Mouse (Mus musculus): ENCODE results near the gene Cmtm8. TPM values are rescaled to one million over a fixed set of nuclear protein-coding genes. Genes with fewer than 3 reads are reported as not detected.

Cmtm8 gene
- total RNA-seq, 1 experiment = 1.8 TPM

GRCm38 (mm10) chr9:114752863-114753484 lies 91.0 kb downstream of the Cmtm8 start:
- H3K9me3 ChIP-seq (ENCODE audit: control insufficient read depth, insufficient read depth, low read depth, low read length) = no peaks in the 10 kb centered on the region
- H3K27ac ChIP-seq (ENCODE audit: insufficient read depth, low read depth, low read length, poor library complexity, severe bottlenecking) = no peak overlapping the region

GRCm38 (mm10) chr9:114752311-114752710 lies 91.6 kb downstream of the Cmtm8 start:
- peaks cover 11% of the 10 kb centered on the region; the same call in 1 of the 2 replicates for H3K36me3 ChIP-seq (ENCODE audit: control insufficient read depth, insufficient read depth, low read length, poor library complexity, severe bottlenecking)
- TF ChIP-seq ZC3H11A (IDR thresholded peaks at IDR 0.05; ENCODE audit: borderline replicate concordance, low read depth, low read length) (no peak), HCFC1 (IDR thresholded peaks at IDR 0.05; ENCODE audit: borderline replicate concordance, insufficient read depth, low read length) (no peak), MAFK (IDR thresholded peaks at IDR 0.05; ENCODE audit: insufficient read depth, low read depth, low read length) (no peak)
- H3K27ac ChIP-seq (ENCODE audit: insufficient read depth, low read depth, low read length, poor library complexity, severe bottlenecking) = no peak overlapping the region
- H3K9ac ChIP-seq (ENCODE audit: insufficient read depth, low read depth, low read length, poor library complexity, severe bottlenecking) = no peak overlapping the region
- H3K4me3 ChIP-seq (ENCODE audit: insufficient read depth in 1 of 2, low read depth in 1 of 2, low read length in 2 of 2, poor library complexity in 1 of 2, severe bottlenecking in 1 of 2) = no peak overlapping the region
- DNase-seq (ENCODE audit: low read depth, low spot score) = no peak
- no peaks in the 10 kb centered on the region; a peak in 2 of 4 replicates for H3K4me1 ChIP-seq (ENCODE audit: control insufficient read depth in 2 of 2, insufficient read depth in 2 of 2, low read length in 2 of 2, poor library complexity in 1 of 2)
- H3K9me3 ChIP-seq (ENCODE audit: control insufficient read depth, insufficient read depth, low read depth, low read length) = no peaks in the 10 kb centered on the region
- in situ Hi-C loops (cut with MboI; ENCODE audit: low sequenced_read_pairs in 2 of 2, unreplicated experiment in 2 of 2) = no loop called here

More at GRCm38 (mm10) chr9:114752863-114753484, 91.0 kb downstream of the Cmtm8 start:
- TF ChIP-seq CHD2 (IDR thresholded peaks at IDR 0.05; ENCODE audit: low read depth, low read length) (no peak), MAFK (IDR thresholded peaks at IDR 0.05; ENCODE audit: insufficient read depth, low read depth, low read length) (no peak), ZNF384 (IDR thresholded peaks at IDR 0.05; ENCODE audit: low read depth, low read length) (no peak), ZC3H11A (IDR thresholded peaks at IDR 0.05; ENCODE audit: borderline replicate concordance, low read depth, low read length) (no peak), HCFC1 (IDR thresholded peaks at IDR 0.05; ENCODE audit: borderline replicate concordance, insufficient read depth, low read length) (no peak)
- Histone ChIP-seq H3K4me1 (ENCODE audit: control insufficient read depth in 2 of 2, insufficient read depth in 2 of 2, low read length in 2 of 2, poor library complexity in 1 of 2) (no peaks in the 10 kb centered on the region; a peak in 1 of 4 replicates), H3K9ac (ENCODE audit: insufficient read depth, low read depth, low read length, poor library complexity, severe bottlenecking) (peak overlapping the region; percentile 66), H3K4me3 (ENCODE audit: insufficient read depth in 1 of 2, low read depth in 1 of 2, low read length in 2 of 2, poor library complexity in 1 of 2, severe bottlenecking in 1 of 2) (peak overlapping the region; percentile 50 to 69), H3K36me3 (ENCODE audit: control insufficient read depth, insufficient read depth, low read length, poor library complexity, severe bottlenecking) (peaks cover 12% of the 10 kb centered on the region; the same call in 1 of the 2 replicates)
- in situ Hi-C loops (cut with MboI; ENCODE audit: low sequenced_read_pairs in 2 of 2, unreplicated experiment in 2 of 2) = no loop called here
- DNase-seq (ENCODE audit: low read depth, low spot score) = peak; percentile 72

- no peak overlapping the region for H3K9ac ChIP-seq (ENCODE audit: insufficient read depth, low read depth, low read length, poor library complexity, severe bottlenecking)
- no peak overlapping the region for H3K27ac ChIP-seq (ENCODE audit: insufficient read depth, low read depth, low read length, poor library complexity, severe bottlenecking)
- in situ Hi-C loops (cut with MboI; ENCODE audit: low sequenced_read_pairs in 2 of 2, unreplicated experiment in 2 of 2) = no loop called here
- DNase-seq (ENCODE audit: low read depth, low spot score) = no peak
- H3K4me3 ChIP-seq (ENCODE audit: insufficient read depth in 1 of 2, low read depth in 1 of 2, low read length in 2 of 2, poor library complexity in 1 of 2, severe bottlenecking in 1 of 2) = no peak overlapping the region
- no peaks in the 10 kb centered on the region for H3K9me3 ChIP-seq (ENCODE audit: control insufficient read depth, insufficient read depth, low read depth, low read length)
- no peaks in the 10 kb centered on the region; a peak in 2 of 4 replicates for H3K4me1 ChIP-seq (ENCODE audit: control insufficient read depth in 2 of 2, insufficient read depth in 2 of 2, low read length in 2 of 2, poor library complexity in 1 of 2)
- peaks cover 5% of the 10 kb centered on the region; the same call in 1 of the 2 replicates for H3K36me3 ChIP-seq (ENCODE audit: control insufficient read depth, insufficient read depth, low read length, poor library complexity, severe bottlenecking)
- TF ChIP-seq HCFC1 (IDR thresholded peaks at IDR 0.05; ENCODE audit: borderline replicate concordance, insufficient read depth, low read length) (no peak), ZC3H11A (IDR thresholded peaks at IDR 0.05; ENCODE audit: borderline replicate concordance, low read depth, low read length) (no peak), ZNF384 (IDR thresholded peaks at IDR 0.05; ENCODE audit: low read depth, low read length) (no peak), MAFK (IDR thresholded peaks at IDR 0.05; ENCODE audit: insufficient read depth, low read depth, low read length) (no peak), CHD2 (IDR thresholded peaks at IDR 0.05; ENCODE audit: low read depth, low read length) (no peak)
Observed at GRCm38 (mm10) chr9:114751582-114751981, 92.4 kb downstream of the Cmtm8 start.

- in situ Hi-C loops (cut with MboI; ENCODE audit: low sequenced_read_pairs in 2 of 2, unreplicated experiment in 2 of 2) = no loop called here
- DNase-seq (ENCODE audit: low read depth, low spot score) = no peak
- H3K4me1 ChIP-seq (ENCODE audit: control insufficient read depth in 2 of 2, insufficient read depth in 2 of 2, low read length in 2 of 2, poor library complexity in 1 of 2) = peaks cover 0 to 3% of the 10 kb centered on the region in 2 experiments; a peak in 2 of 4 replicates
- no peak overlapping the region for H3K27ac ChIP-seq (ENCODE audit: insufficient read depth, low read depth, low read length, poor library complexity, severe bottlenecking)
- H3K9me3 ChIP-seq (ENCODE audit: control insufficient read depth, insufficient read depth, low read depth, low read length) = no peaks in the 10 kb centered on the region
- TF ChIP-seq HCFC1 (IDR thresholded peaks at IDR 0.05; ENCODE audit: borderline replicate concordance, insufficient read depth, low read length) (no peak), CHD2 (IDR thresholded peaks at IDR 0.05; ENCODE audit: low read depth, low read length) (no peak), MAFK (IDR thresholded peaks at IDR 0.05; ENCODE audit: insufficient read depth, low read depth, low read length) (no peak), ZNF384 (IDR thresholded peaks at IDR 0.05; ENCODE audit: low read depth, low read length) (no peak), ZC3H11A (IDR thresholded peaks at IDR 0.05; ENCODE audit: borderline replicate concordance, low read depth, low read length) (no peak)
- 0 out of 4 replicates have a peak overlapping the region, but pooled peaks of 1 of the 2 experiments have one; percentile 11 for H3K4me3 ChIP-seq (ENCODE audit: insufficient read depth in 1 of 2, low read depth in 1 of 2, low read length in 2 of 2, poor library complexity in 1 of 2, severe bottlenecking in 1 of 2)
- H3K36me3 ChIP-seq (ENCODE audit: control insufficient read depth, insufficient read depth, low read length, poor library complexity, severe bottlenecking) = peaks cover 11% of the 10 kb centered on the region; the same call in 1 of the 2 replicates
- H3K9ac ChIP-seq (ENCODE audit: insufficient read depth, low read depth, low read length, poor library complexity, severe bottlenecking) = no peak overlapping the region
Observed at GRCm38 (mm10) chr9:114747466-114747865, 96.5 kb downstream of the Cmtm8 start.

Measured in ES-E14 (cell line).